Comparison of ENCODE assay signal across 18 mouse cellular contexts in the genomic region with DNA sequence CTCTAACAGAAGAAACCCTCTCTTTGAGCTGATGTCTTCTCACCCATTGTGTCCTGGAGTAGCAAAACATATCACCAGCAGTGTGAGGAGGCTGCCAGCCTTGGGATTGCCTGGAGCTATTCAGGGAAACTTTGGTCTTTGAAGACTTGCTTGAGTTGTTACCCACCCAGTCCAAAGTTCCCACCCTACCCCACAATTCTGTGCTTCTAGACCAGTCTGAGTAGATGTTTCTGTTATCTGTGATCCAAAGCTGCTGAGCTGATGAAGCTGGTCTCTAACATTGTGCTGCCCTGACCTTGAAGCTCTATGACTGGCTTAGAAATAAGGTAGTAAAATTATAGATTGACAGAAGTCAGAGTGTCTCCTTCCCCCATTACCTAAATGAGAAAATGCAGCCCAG.
DNase-seq lines count a peak whose midpoint lies in the region; ATAC-seq and TF ChIP-seq lines count a peak whose summit lies in the region.
"Had no signal": no experiment of that assay in that cellular context is flagged by ENCODE, and none has a peak within 500 bp of the region (broad histone marks: within the 10 kb centered on the region; RNA-seq: fewer than 3 reads in every experiment).

No protein-coding gene starts in this region.

- 0 out of 2 replicates have a peak, but pooled peaks cover 3% of the 10 kb centered on the region for H3K4me1 ChIP-seq in intestine, embryonic 15.5 days (replicated peaks)
- no peaks in the 10 kb centered on the region for H3K4me1 ChIP-seq in intestine, postnatal 0 days (replicated peaks; ENCODE audit: control insufficient read depth, insufficient read depth, low read length)
- H3K4me1 ChIP-seq in intestine, embryonic 16.5 days (ENCODE audit: control insufficient read depth, insufficient read depth, low read length) = 0 out of 2 replicates have a peak, but pooled peaks cover 5% of the 10 kb centered on the region

- H3K36me3 ChIP-seq in intestine, embryonic 15.5 days = no peaks in the 10 kb centered on the region
- H3K36me3 ChIP-seq in intestine, postnatal 0 days (ENCODE audit: control insufficient read depth, insufficient read depth) = no peaks in the 10 kb centered on the region
- no peaks in the 10 kb centered on the region for H3K36me3 ChIP-seq in intestine, embryonic 16.5 days (ENCODE audit: control insufficient read depth, insufficient read depth, low read length)
- H3K36me3 ChIP-seq: G1E had no signal

- H3K27ac ChIP-seq in intestine, embryonic 15.5 days = no peak overlapping the region
- no peak overlapping the region for H3K27ac ChIP-seq in intestine, postnatal 0 days (ENCODE audit: low read depth, low read length)
- H3K27ac ChIP-seq in intestine, embryonic 16.5 days (ENCODE audit: low read length) = no peak overlapping the region

- no peaks in the 10 kb centered on the region for H3K9me3 ChIP-seq in intestine, embryonic 15.5 days
- no peaks in the 10 kb centered on the region for H3K9me3 ChIP-seq in intestine, postnatal 0 days (ENCODE audit: control insufficient read depth)
- no peaks in the 10 kb centered on the region for H3K9me3 ChIP-seq in intestine, embryonic 16.5 days (ENCODE audit: control insufficient read depth, low read length)

- DNase-seq in cerebellum, postnatal 4 days (ENCODE audit: low spot score in 2 of 2) = no peak
- DNase-seq: adrenal gland, adult 2 months; adrenal gland, adult 8-10 months; adrenal gland, postnatal 10 days; adrenal gland, postnatal 14 days; adrenal gland, postnatal 25 days; adrenal gland, postnatal 36 days; B cell, adult 2 months; cerebellum, adult 11 months; cerebellum, adult 11-12 months; cerebellum, adult 18-20 months had no signal

- no peak for TF ChIP-seq CTCF in intestine, postnatal 0 days (IDR thresholded peaks at IDR 0.05; ENCODE audit: low read depth)

- no peaks in the 10 kb centered on the region for H3K27me3 ChIP-seq in intestine, embryonic 15.5 days (replicated peaks)
- no peaks in the 10 kb centered on the region for H3K27me3 ChIP-seq in intestine, postnatal 0 days (replicated peaks; ENCODE audit: control insufficient read depth, insufficient read depth, low read length)
- H3K27me3 ChIP-seq in intestine, embryonic 16.5 days (replicated peaks; ENCODE audit: control insufficient read depth, insufficient read depth, low read length) = no peaks in the 10 kb centered on the region

- ATAC-seq in intestine, embryonic 15.5 days = peak; percentile 67
- no peak for ATAC-seq in intestine, postnatal 0 days
- peak; percentile 82 for ATAC-seq in intestine, embryonic 16.5 days
- ATAC-seq: activated CD4-positive, CD25-positive, alpha-beta regulatory T cell, adult 4 months; CD4-positive, CD25-positive, alpha-beta regulatory T cell, adult 4 months; Patski had no signal

- no peak overlapping the region for H3K4me3 ChIP-seq in intestine, embryonic 15.5 days (replicated peaks)
- H3K4me3 ChIP-seq in intestine, postnatal 0 days (ENCODE audit: low read depth, low read length) = no peak overlapping the region
- H3K4me3 ChIP-seq in intestine, embryonic 16.5 days (ENCODE audit: low read length) = no peak overlapping the region

- no peak overlapping the region for H3K9ac ChIP-seq in intestine, embryonic 15.5 days
- no peak overlapping the region for H3K9ac ChIP-seq in intestine, postnatal 0 days (ENCODE audit: low read depth, low read length)
- H3K9ac ChIP-seq in intestine, embryonic 16.5 days (ENCODE audit: low read depth, low read length) = no peak overlapping the region

- no peak overlapping the region for H3K4me2 ChIP-seq in intestine, embryonic 15.5 days (replicated peaks)
- H3K4me2 ChIP-seq in intestine, postnatal 0 days (replicated peaks; ENCODE audit: low read depth) = no peak overlapping the region
- no peak overlapping the region for H3K4me2 ChIP-seq in intestine, embryonic 16.5 days (ENCODE audit: low read depth, low read length)
